Mouse (Mus musculus) embryonic fibroblast, embryonic 13.5 days (primary cell): ENCODE results near the gene Inhba.

Experiments
- CTCF ChIP-seq: IDR thresholded peaks from 2 replicates; pipeline ENCODE4 v1.5.1; 2011; ENCODE audit warnings: mild to moderate bottlenecking, control low read depth, low read length, moderate library complexity, borderline replicate concordance; ENCODE audit not compliant: insufficient read depth
- POLR2A ChIP-seq: IDR thresholded peaks from 2 replicates; pipeline ENCODE4 v1.6.1; 2011; ENCODE audit warnings: low read depth, mild to moderate bottlenecking, control low read depth, low read length, moderate library complexity

- TF ChIP-seq CTCF, result no peak
- no peak for TF ChIP-seq POLR2A
Measured at GRCm38 (mm10) chr13:16077276-16077675, 65.6 kb downstream of the Inhba start.
